Mouse (Mus musculus) liver, embryonic 14.5 days (tissue): ENCODE data around the gene Awat2.

Source experiments
- CTCF ChIP-seq: IDR thresholded peaks from 2 replicates; pipeline ENCODE4 v1.5.1; 2016; ENCODE audit warnings: antibody characterized with exemption, low read depth, control low read depth
- EP300 ChIP-seq: IDR thresholded peaks from 2 replicates; pipeline ENCODE4 v1.6.1; 2016; ENCODE audit warnings: antibody characterized with exemption, low read depth

- no peak for TF ChIP-seq CTCF
- peak; percentile 41; the same call in 1 of the 2 replicates for TF ChIP-seq EP300
Observed at GRCm38 (mm10) chrX:100475569-100476223, 33.2 kb upstream of the Awat2 start.
